Mouse (Mus musculus) hindbrain, embryonic 11.5 days (tissue): Measurements from ENCODE around the gene Gm20388. TPM values are rescaled to one million over a fixed set of nuclear protein-coding genes. Genes with fewer than 3 reads are reported as not detected.

ENCODE experiments used
- ATAC-seq: fragments of 200-750 bp; cut with Nextera tagmentation; 2 replicates; pipeline ENCODE4 v1.8.0; 2017; ENCODE audit warnings: mild to moderate bottlenecking, moderate TSS enrichment, moderate library complexity; ENCODE audit not compliant: low FRiP score
- DNase-seq: peaks from one replicate; pipeline ENCODE4 v3.0.0-alpha.2; 2015; ENCODE audit warnings: low spot score
- H3K27ac ChIP-seq: fragments of 300-500 bp; sonication (generic); 2 replicates; pipeline ENCODE4 v1.5.1; 2014; ENCODE audit warnings: mild to moderate bottlenecking, low read depth, low read length
- H3K27me3 ChIP-seq: fragments of 300-500 bp; sonication (generic); 2 replicates; pipeline ENCODE4 v1.6.1; 2014; ENCODE audit warnings: mild to moderate bottlenecking, low read length, moderate library complexity, mixed read lengths; ENCODE audit not compliant: control insufficient read depth, insufficient read depth
- H3K36me3 ChIP-seq: fragments of 300-500 bp; sonication (generic); 2 replicates; pipeline ENCODE4 v1.6.1; 2014; ENCODE audit warnings: mild to moderate bottlenecking, low read length, moderate library complexity, mixed read lengths; ENCODE audit not compliant: control insufficient read depth, insufficient read depth
- H3K4me1 ChIP-seq: fragments of 300-500 bp; sonication (generic); replicated peaks from 2 replicates; pipeline ENCODE4 v1.6.1; 2014; ENCODE audit warnings: low read length, mixed read lengths; ENCODE audit not compliant: control insufficient read depth, insufficient read depth
- H3K4me2 ChIP-seq: fragments of 300-500 bp; sonication (generic); replicated peaks from 2 replicates; pipeline ENCODE4 v1.6.1; 2014; ENCODE audit warnings: mild to moderate bottlenecking, low read depth, low read length
- H3K4me3 ChIP-seq: fragments of 300-500 bp; sonication (generic); 2 replicates; pipeline ENCODE4 v1.5.1; 2014; ENCODE audit warnings: low read depth, low read length
- H3K9ac ChIP-seq: fragments of 300-500 bp; sonication (generic); 2 replicates; pipeline ENCODE4 v1.6.1; 2014; ENCODE audit warnings: low read depth, low read length
- H3K9me3 ChIP-seq: fragments of 300-500 bp; sonication (generic); 2 replicates; pipeline ENCODE4 v1.6.1; 2016; ENCODE audit warnings: low read length; ENCODE audit not compliant: control insufficient read depth
- WGBS: fragments of 180-500 bp; shearing (Covaris S2); extraction: QIAGEN DNeasy Blood & Tissue Kit; methylation state at CpG from one replicate; pipeline ENCODE4 v1.1.7; 2014; 5-methylcytosine and 5-hydroxymethylcytosine counted together
- polyA plus RNA-seq: library from polyadenylated mRNA; unstranded; fragments of >200 nt; fragmentation: Nextera tagmentation; extraction: Ambion mirVana; gene quantifications from 2 replicates; pipeline ENCODE4 v1.2.1, GENCODE M21; 2014

Gm20388 gene
- polyA plus RNA-seq, 1 experiment from 2014 or later: 11.8 TPM

DNA sequence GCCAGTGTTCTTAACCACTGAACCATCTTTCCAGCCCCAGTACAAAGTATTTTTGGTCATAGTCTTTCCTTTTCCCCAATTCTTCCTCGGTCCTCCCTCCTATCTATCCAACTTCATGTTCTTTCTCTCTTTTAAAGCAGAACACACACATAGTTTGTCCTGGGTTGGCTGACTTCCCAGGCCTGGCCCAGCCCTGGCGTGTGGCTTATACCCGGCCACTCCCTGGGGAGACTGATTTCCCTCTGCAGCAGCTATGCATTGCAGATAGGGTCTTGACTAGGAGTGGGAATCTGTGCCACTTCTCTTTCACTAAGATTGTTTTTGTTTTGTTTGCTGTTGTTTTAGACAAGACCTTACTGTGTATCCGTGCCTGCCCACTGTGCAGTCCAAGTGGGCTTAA is 3160.5 kb downstream of the Gm20388 start:
- no peak overlapping the region for H3K4me2 ChIP-seq

DNA sequence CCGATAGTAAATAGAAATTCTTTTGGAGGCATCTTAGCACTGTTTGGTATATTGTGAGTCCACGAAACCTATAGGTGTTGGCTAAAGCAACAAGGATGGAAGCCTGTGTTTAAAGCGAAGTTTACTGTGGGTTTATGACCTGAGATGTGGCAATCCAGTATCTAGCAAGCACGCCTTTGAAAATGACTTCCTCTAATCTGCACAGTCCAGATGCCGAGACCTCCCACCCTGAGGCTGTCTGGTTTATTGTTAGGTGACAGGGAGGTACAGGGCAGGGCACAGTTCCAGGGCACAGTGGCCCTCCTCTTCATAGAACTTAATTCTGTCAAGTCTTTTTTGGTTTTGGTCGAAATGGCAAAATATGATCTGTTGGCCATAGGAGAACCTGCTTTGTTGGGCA is 3166.6 kb downstream of the Gm20388 start:
- DNase-seq: no peak
- ATAC-seq: no peak
- no peaks in the 10 kb centered on the region for H3K27me3 ChIP-seq
- H3K4me1 ChIP-seq: no peaks in the 10 kb centered on the region
- no peak overlapping the region for H3K4me3 ChIP-seq
- no peaks in the 10 kb centered on the region for H3K9me3 ChIP-seq
- H3K9ac ChIP-seq: no peak overlapping the region
- peaks cover 10% of the 10 kb centered on the region; the same call in 1 of the 2 replicates for H3K36me3 ChIP-seq
- no peak overlapping the region for H3K27ac ChIP-seq
- H3K4me2 ChIP-seq: no peak overlapping the region
- 95% methylated on average over 6 of the region's 6 CpGs for WGBS

More for the DNA sequence above, 3160.5 kb downstream of the Gm20388 start:
- ATAC-seq (no peak), DNase-seq (no peak)
- no peaks in the 10 kb centered on the region for H3K27me3 ChIP-seq
- WGBS: 92% methylated on average over 4 of the region's 4 CpGs
- H3K4me1 ChIP-seq: peaks cover 2% of the 10 kb centered on the region; the same call in 1 of the 2 replicates
- no peak overlapping the region for H3K27ac ChIP-seq
- 0 out of 2 replicates have a peak, but pooled peaks cover 2% of the 10 kb centered on the region for H3K36me3 ChIP-seq
- H3K9me3 ChIP-seq: no peaks in the 10 kb centered on the region
- no peak overlapping the region for H3K9ac ChIP-seq
- H3K4me3 ChIP-seq: no peak overlapping the region

DNA sequence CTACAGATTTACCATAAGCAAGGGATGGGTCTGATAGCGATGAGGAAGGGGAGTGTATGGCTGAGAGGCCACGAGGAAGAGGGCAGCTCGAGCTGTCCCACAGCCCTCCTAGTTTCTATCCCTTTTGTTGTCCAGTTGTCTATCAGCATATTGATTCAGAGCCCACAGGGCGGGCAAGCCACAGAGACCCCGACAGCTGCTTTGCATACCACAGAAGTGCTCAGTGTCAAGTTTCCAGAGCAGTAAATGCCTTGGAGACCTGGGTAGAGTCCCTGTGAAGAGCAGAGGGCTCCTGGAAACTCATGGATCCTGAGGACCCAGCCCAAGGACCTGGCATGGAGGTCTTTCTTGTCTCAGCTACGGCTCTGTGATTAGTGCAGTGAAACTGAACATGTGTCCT is 3172.4 kb downstream of the Gm20388 start:
- ATAC-seq (no peak), DNase-seq (no peak)
- no peak overlapping the region for H3K27ac ChIP-seq
- H3K4me2 ChIP-seq: no peak overlapping the region
- H3K27me3 ChIP-seq: no peaks in the 10 kb centered on the region
- no peak overlapping the region for H3K9ac ChIP-seq
- no peaks in the 10 kb centered on the region for H3K4me1 ChIP-seq
- 79% methylated on average over 6 of the region's 6 CpGs for WGBS
- H3K9me3 ChIP-seq: no peaks in the 10 kb centered on the region
- peaks cover 9% of the 10 kb centered on the region; the same call in 1 of the 2 replicates for H3K36me3 ChIP-seq
- H3K4me3 ChIP-seq: no peak overlapping the region

DNA sequence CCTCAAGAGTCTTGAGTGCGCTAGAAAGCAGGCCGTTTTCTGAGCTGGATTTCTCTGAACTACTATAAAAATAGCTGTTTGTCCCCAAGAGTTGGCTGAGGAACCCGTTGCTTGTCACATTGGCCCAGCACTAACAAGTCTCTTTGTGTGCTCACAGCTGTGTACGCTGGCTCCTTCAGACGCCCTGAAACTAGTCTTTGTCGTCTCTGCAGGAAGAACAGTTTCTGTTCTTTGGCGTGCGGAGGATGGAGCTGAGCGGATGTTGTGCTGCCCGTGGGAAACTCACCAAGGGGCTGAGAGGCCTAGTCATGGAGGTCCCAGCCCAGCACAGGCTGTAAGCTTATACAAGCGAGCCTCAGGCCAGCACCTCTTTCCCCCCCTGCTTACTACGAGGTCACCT is 3173.0 kb downstream of the Gm20388 start:
- H3K4me2 ChIP-seq: no peak overlapping the region
- H3K27me3 ChIP-seq: no peaks in the 10 kb centered on the region
- peaks cover 9% of the 10 kb centered on the region; the same call in 1 of the 2 replicates for H3K36me3 ChIP-seq
- H3K4me3 ChIP-seq: no peak overlapping the region
- H3K27ac ChIP-seq: no peak overlapping the region
- H3K9ac ChIP-seq: no peak overlapping the region
- H3K9me3 ChIP-seq: no peaks in the 10 kb centered on the region
- no peak for DNase-seq
- no peaks in the 10 kb centered on the region for H3K4me1 ChIP-seq
- no peak for ATAC-seq
- 91% methylated on average over 12 of the region's 12 CpGs for WGBS

DNA sequence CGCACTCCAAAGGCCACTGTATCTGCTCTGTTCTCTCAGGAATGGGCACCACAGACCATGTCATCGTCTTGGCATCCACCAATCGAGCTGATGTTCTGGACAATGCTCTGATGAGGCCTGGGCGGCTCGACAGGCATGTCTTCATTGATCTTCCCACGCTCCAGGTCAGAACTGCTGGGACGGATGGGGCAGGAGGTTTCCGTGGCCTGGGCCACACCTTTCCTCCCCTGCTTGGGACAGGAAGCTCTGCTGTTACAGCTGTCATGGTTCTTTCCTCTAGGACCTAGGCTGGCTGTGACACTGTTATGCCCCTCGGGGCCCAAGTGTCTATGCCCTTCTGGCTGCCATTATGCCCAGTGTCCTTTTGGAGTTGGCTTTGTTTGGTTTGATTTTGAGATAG is 3176.6 kb downstream of the Gm20388 start:
- H3K4me3 ChIP-seq: no peak overlapping the region

DNA sequence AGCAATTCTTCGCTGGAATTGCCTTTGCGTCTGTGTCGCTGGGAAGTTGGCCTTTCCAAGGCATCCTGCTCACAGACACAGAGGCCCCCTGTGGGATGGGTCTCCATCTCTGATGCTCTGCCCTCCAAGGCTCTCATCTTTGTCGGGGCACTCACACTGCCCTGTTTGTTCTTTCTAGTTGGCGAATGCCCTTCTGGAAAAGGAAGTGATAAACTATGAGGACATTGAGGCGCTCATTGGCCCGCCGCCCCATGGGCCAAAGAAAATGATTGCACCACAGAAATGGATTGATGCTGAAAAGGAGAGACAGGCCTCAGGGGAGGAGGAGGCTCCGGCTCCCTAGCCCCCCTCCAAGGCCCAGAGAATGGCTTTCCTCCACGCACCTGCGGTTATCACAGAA is 3186.6 kb downstream of the Gm20388 start:
- H3K27me3 ChIP-seq: no peaks in the 10 kb centered on the region
- H3K9me3 ChIP-seq: no peaks in the 10 kb centered on the region
- H3K36me3 ChIP-seq: peaks cover 15% of the 10 kb centered on the region; the same call in 1 of the 2 replicates
- DNase-seq (no peak), ATAC-seq (no peak)
- no peak overlapping the region for H3K4me2 ChIP-seq
- 0 out of 2 replicates have a peak, but pooled peaks cover 2% of the 10 kb centered on the region for H3K4me1 ChIP-seq
- H3K27ac ChIP-seq: no peak overlapping the region
- H3K4me3 ChIP-seq: no peak overlapping the region
- H3K9ac ChIP-seq: no peak overlapping the region
- WGBS: 97% methylated on average over 11 of the region's 11 CpGs

More for the DNA sequence above, 3176.6 kb downstream of the Gm20388 start:
- no peaks in the 10 kb centered on the region for H3K27me3 ChIP-seq
- no peak overlapping the region for H3K9ac ChIP-seq
- no peak overlapping the region for H3K27ac ChIP-seq
- peaks cover 16% of the 10 kb centered on the region for H3K36me3 ChIP-seq
- WGBS: 95% methylated on average over 9 of the region's 9 CpGs
- H3K9me3 ChIP-seq: no peaks in the 10 kb centered on the region
- DNase-seq: no peak
- H3K4me2 ChIP-seq: no peak overlapping the region
- ATAC-seq: no peak
- no peaks in the 10 kb centered on the region for H3K4me1 ChIP-seq

DNA sequence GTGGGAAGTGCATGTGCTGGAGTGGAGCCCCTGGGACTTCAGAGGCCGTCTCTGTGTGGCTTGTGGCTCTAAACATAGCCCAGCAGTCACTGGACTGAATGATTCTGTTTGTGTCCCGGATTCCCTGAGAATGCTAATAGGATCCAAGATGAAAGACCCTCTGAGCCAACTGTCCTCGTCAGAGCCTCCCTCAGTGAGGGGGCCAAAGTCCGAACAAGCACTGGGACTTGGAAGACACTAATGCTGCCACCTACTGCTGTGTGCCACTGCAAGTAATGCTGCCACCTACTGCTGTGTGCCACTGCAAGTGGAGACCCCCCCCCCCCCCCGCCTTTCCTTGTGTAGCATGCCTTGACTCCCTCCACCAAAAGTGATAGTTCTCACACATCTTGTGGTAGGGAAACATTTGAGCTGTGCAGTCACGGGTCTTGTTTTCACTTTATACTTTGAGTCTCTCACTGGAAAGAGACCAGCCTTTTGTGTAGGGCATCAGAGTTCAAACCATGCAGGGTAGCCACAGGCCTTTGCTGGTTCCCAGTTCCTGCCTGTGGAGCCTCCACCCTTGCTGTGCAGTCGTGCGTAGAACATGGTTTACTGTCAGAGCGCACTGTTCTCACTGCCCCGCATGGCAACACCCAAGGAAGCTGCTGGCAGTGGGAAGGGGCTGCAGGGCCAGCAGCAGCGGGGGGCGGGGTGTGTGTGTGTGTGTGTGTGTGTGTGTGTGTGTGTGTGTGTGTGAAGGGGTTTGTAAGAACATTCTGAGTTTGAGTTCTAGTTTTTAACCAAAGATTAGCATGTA is 3187.3 kb downstream of the Gm20388 start:
- peaks cover 15% of the 10 kb centered on the region; the same call in 1 of the 2 replicates for H3K36me3 ChIP-seq
- H3K27me3 ChIP-seq: no peaks in the 10 kb centered on the region
- H3K9me3 ChIP-seq: no peaks in the 10 kb centered on the region
- DNase-seq: no peak
- H3K27ac ChIP-seq: no peak overlapping the region
- H3K4me2 ChIP-seq: no peak overlapping the region
- ATAC-seq: no peak
- 0 out of 2 replicates have a peak, but pooled peaks cover 2% of the 10 kb centered on the region for H3K4me1 ChIP-seq
- WGBS: 78% methylated on average over 12 of the region's 12 CpGs
- no peak overlapping the region for H3K4me3 ChIP-seq
- no peak overlapping the region for H3K9ac ChIP-seq

DNA sequence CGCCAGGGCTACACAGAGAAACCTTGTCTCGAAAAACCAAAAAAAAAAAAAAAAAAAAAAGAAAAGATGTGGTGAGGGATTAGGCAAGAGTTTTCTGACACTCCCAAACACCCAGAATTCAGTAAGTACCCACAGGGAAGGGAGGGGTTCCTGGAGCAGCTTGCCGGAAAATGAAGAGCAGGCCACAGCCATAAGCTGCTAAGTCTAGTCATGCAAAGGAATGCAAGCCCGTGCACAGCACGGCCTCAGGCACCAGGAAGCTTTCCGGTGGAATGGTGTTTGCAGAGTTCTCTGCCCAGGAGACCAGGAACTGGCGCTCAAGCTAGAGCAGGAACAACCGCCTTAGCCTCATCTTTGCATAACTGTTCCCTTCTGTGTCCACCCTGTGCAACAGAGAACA is 3189.6 kb downstream of the Gm20388 start:
- peaks cover 7% of the 10 kb centered on the region for H3K4me1 ChIP-seq
- no peaks in the 10 kb centered on the region for H3K9me3 ChIP-seq
- H3K36me3 ChIP-seq: peaks cover 13% of the 10 kb centered on the region
- no peak overlapping the region for H3K9ac ChIP-seq
- WGBS: 70% methylated on average over 8 of the region's 8 CpGs
- no peak overlapping the region for H3K4me3 ChIP-seq
- DNase-seq: no peak
- ATAC-seq: no peak
- H3K4me2 ChIP-seq: no peak overlapping the region
- H3K27ac ChIP-seq: no peak overlapping the region
- H3K27me3 ChIP-seq: no peaks in the 10 kb centered on the region

DNA sequence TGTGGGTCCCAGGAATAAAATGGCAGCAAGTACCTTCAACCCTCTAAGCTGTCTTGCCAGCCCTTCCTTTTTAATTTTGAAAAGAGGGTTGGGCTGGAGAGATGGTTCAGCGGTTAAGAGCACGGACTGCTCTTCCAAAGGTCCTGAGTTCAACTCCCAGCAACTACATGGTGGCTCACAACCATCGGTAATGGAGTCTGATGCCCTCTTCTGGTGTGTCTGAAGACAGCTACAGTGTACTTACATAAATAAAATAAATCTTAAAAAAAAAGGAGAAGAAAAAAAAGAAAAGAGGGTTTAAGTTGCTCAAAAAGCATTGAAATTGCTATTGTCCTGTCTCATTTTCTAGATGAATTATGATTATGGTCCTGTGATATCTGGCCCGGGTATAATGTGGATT is 3190.6 kb downstream of the Gm20388 start:
- no peak for DNase-seq
- Histone ChIP-seq H3K27ac (no peak overlapping the region), H3K4me2 (no peak overlapping the region), H3K9me3 (no peaks in the 10 kb centered on the region), H3K4me1 (peaks cover 7% of the 10 kb centered on the region), H3K27me3 (no peaks in the 10 kb centered on the region), H3K36me3 (peaks cover 13% of the 10 kb centered on the region), H3K9ac (no peak overlapping the region), H3K4me3 (no peak overlapping the region)
- ATAC-seq: no peak
- 81% methylated on average over 4 of the region's 4 CpGs for WGBS
